Mouse (Mus musculus) brown adipose tissue, adult 24 weeks (tissue): Measurements from ENCODE around the gene Neurod4. TPM values are rescaled to one million over a fixed set of nuclear protein-coding genes. Genes with fewer than 3 reads are reported as not detected.

Experiments
- H3K27ac ChIP-seq: fragments of 200-500 bp; replicated peaks from 2 replicates; pipeline ENCODE4 v1.5.1; 2012; ENCODE audit warnings: low read depth, mild to moderate bottlenecking, low read length
- H3K4me1 ChIP-seq: fragments of 200-500 bp; 2 replicates; pipeline ENCODE4 v1.6.1; 2012; ENCODE audit warnings: low read length, mixed read lengths; ENCODE audit not compliant: control insufficient read depth, insufficient read depth, insufficient read length
- H3K4me3 ChIP-seq: fragments of 200-500 bp; 2 replicates; pipeline ENCODE4 v1.5.1; 2012; ENCODE audit warnings: low read depth, mild to moderate bottlenecking, low read length, moderate library complexity; ENCODE audit not compliant: insufficient read depth
- polyA plus RNA-seq: library from polyadenylated mRNA; stranded (reverse); fragments of >200 nt; gene quantifications from 2 replicates; pipeline ENCODE4 v1.2.4, GENCODE M21; 2012; ENCODE audit not compliant: missing spikeins, insufficient read depth, insufficient read length

The Neurod4 gene
- polyA plus RNA-seq, 1 experiment: not detected

DNA sequence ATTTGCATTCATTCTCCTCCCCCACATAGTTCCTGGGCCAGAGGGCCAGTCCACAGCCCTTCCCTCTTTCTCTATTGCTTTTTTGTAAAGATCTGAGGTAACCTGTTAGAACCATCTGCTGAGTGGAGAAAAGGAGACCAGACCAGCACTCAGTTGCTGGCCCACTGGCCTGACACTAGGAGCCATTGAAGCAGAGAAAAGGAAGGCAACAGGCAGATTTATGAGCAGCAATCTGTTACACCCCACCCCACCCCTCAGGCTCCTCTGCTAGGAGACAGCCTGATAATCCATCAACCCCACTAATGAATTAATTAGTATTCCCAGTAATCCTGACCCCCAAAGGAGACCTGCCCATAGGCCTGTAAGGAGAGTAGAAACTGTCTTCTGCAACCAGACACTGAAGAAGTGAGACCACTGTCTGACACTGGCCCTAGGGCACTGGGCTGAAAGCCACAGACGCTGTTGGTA, 2.0 kb upstream of the Neurod4 start:
- Histone ChIP-seq H3K27ac (no peak overlapping the region), H3K4me1 (no peaks in the 10 kb centered on the region), H3K4me3 (no peak overlapping the region)

GRCm38 (mm10) chr10:130276496-130276895, 3.5 kb downstream of the Neurod4 start:
- no peak overlapping the region for H3K4me3 ChIP-seq
- no peak overlapping the region for H3K27ac ChIP-seq
- no peaks in the 10 kb centered on the region for H3K4me1 ChIP-seq

- H3K27ac ChIP-seq: no peak overlapping the region
- H3K4me3 ChIP-seq: no peak overlapping the region
- no peaks in the 10 kb centered on the region for H3K4me1 ChIP-seq
These were observed 4.3 kb downstream of the Neurod4 start for GRCm38 (mm10) chr10:130275759-130276158.

DNA sequence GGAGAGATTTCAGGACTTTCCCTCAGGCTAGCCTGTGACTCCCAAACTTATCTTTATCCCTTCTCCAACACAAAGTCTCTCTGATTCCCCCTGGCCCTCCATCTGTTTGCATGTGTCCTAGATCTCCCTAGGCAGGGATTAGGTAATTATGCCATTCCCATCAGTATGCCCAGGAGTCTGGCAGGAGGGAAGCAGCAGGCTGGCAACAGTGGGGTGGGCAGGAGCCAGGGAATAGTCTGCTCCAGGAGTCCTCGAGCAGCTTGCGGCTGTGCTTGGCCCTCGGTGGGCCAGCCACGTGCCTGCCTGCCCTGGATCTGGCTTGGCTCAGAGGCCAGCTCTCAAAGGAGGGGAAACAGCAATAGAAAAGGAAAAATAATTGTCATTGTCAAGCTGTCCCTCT, 16.8 kb downstream of the Neurod4 start:
- H3K4me3 ChIP-seq: no peak overlapping the region
- no peak overlapping the region for H3K27ac ChIP-seq
- H3K4me1 ChIP-seq: no peaks in the 10 kb centered on the region

DNA sequence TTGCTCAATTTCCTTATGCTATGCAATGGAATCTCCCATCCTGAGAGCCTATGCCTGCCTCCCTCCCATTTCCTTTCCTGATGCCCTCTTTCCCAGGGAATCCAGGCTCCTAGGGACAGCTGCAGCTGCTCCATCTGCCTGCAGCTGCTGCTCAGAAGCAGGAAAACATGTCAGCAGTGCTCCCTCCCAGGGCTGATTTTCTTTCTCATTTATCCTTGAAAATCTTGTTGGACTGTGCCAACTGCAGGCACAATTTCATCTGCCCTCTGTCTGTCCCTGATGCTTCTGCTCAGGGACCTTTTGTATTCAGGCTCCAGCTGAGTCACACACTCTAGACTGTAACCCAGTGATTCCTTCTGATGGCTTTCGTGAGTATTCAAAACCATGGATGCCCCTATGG, 20.6 kb downstream of the Neurod4 start:
- Histone ChIP-seq H3K4me1 (no peaks in the 10 kb centered on the region), H3K4me3 (no peak overlapping the region), H3K27ac (no peak overlapping the region)

- Histone ChIP-seq H3K4me3 (no peak overlapping the region), H3K27ac (no peak overlapping the region), H3K4me1 (no peaks in the 10 kb centered on the region)
These were observed 35.8 kb downstream of the Neurod4 start for GRCm38 (mm10) chr10:130244271-130244670.

- Histone ChIP-seq H3K4me1 (no peaks in the 10 kb centered on the region), H3K27ac (no peak overlapping the region), H3K4me3 (no peak overlapping the region)
These were observed 41.5 kb downstream of the Neurod4 start for GRCm38 (mm10) chr10:130238318-130239209.

DNA sequence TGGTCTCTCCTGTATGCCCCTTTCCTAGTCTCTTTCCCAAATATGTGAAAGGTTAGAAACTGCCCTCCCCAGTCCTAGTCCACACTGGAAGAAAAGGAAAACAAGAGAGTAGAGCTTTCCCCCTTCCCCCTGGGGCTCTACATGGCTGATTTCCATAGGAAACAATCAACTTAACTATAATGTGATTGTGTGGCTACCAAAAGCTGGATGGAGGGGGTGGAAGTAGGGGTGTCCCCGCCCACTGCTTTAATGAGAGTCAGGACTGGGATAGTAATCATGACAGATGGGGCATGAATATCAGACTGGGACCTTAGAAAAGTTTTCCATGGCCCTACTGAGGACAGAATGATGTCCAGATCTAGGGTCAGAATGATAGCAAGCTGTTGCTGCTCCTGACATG, 45.5 kb downstream of the Neurod4 start:
- Histone ChIP-seq H3K4me1 (no peaks in the 10 kb centered on the region), H3K27ac (no peak overlapping the region), H3K4me3 (no peak overlapping the region)

- Histone ChIP-seq H3K4me3 (no peak overlapping the region), H3K27ac (no peak overlapping the region), H3K4me1 (no peaks in the 10 kb centered on the region)
These were observed 47.9 kb downstream of the Neurod4 start for GRCm38 (mm10) chr10:130232117-130232516.

- Histone ChIP-seq H3K4me1 (no peaks in the 10 kb centered on the region), H3K27ac (no peak overlapping the region), H3K4me3 (no peak overlapping the region)
These were observed 50.5 kb downstream of the Neurod4 start for GRCm38 (mm10) chr10:130229584-130229983.

- Histone ChIP-seq H3K27ac (no peak overlapping the region), H3K4me1 (no peaks in the 10 kb centered on the region), H3K4me3 (no peak overlapping the region)
These were observed 51.8 kb downstream of the Neurod4 start for GRCm38 (mm10) chr10:130228246-130228645.

DNA sequence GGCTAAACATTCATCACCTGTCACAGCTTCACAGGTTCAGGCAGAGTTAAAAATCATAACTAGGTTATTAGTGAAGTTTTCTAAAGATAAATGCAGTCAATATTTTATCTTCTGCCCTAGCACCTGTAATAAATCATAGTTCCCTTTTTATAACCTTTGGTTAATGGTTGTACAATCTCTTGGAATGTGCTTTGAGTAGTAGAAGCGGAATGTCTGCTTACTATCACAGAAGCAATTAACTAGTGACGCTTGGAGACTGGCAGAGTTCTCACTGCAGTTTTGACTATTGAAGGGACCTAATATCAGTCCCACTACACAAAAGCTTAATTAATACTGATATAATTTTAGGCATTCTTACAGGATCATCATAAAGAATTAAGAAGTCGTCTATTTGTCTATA, 55.0 kb downstream of the Neurod4 start:
- Histone ChIP-seq H3K4me3 (no peak overlapping the region), H3K27ac (no peak overlapping the region), H3K4me1 (no peaks in the 10 kb centered on the region)

Other genes starting within 250 kb of the Neurod4 start
- gene Olfr821, start 249.9 kb downstream of the Neurod4 start, polyA plus RNA-seq: not detected in 2 replicates
- not detected in 2 replicates for gene Olfr822, start 209.0 kb downstream of the Neurod4 start, polyA plus RNA-seq
- gene Olfr823, start 164.9 kb downstream of the Neurod4 start, polyA plus RNA-seq: not detected in 2 replicates
- gene Olfr824, start 150.2 kb downstream of the Neurod4 start, polyA plus RNA-seq: not detected in 2 replicates
- gene Olfr825, start 113.5 kb downstream of the Neurod4 start, polyA plus RNA-seq: not detected in 2 replicates
- gene Olfr826, start 96.1 kb downstream of the Neurod4 start, polyA plus RNA-seq: not detected in 2 replicates
- gene Olfr827, start 65.8 kb downstream of the Neurod4 start, polyA plus RNA-seq: not detected in 2 replicates
- not detected in 2 replicates for gene Tespa1, start 42.6 kb upstream of the Neurod4 start, polyA plus RNA-seq
- gene Vmn2r84, start 114.1 kb upstream of the Neurod4 start, polyA plus RNA-seq: not detected in 2 replicates
- gene Vmn2r85, start 149.5 kb upstream of the Neurod4 start, polyA plus RNA-seq: not detected in 2 replicates
- gene Vmn2r86, start 175.8 kb upstream of the Neurod4 start, polyA plus RNA-seq: not detected in 2 replicates
- not detected in 2 replicates for gene Vmn2r87, start 217.2 kb upstream of the Neurod4 start, polyA plus RNA-seq